33 mouse cellular contexts compared by ENCODE assay signal in genomic region chr14:35538835-35539234, GRCm38 (mm10).
"Had no signal": no experiment of that assay in that cellular context is flagged by ENCODE, and none has a peak within 500 bp of the region (broad histone marks: within the 10 kb centered on the region; RNA-seq: fewer than 3 reads in every experiment).

No protein-coding gene starts in this region.

- DNase-seq: heart, postnatal 10 days; heart, postnatal 14 days; heart, postnatal 36 days; heart, postnatal 4 days; kidney, adult 11 months; kidney, adult 18-20 months; kidney, adult 2 months; kidney, adult 8-10 months; kidney, adult 9 months; kidney, postnatal 10 days; kidney, postnatal 14 days; kidney, postnatal 25 days; kidney, postnatal 36 days; kidney, postnatal 4 days; layer of hippocampus, adult 9-11 months; layer of hippocampus, postnatal 36 days had no signal

- H3K4me3 ChIP-seq: heart, embryonic 10.5 days; heart, embryonic 12.5 days; heart, embryonic 13.5 days; heart, embryonic 15.5 days; hindbrain, embryonic 10.5 days; hindbrain, embryonic 12.5 days; hindbrain, embryonic 13.5 days; hindbrain, embryonic 15.5 days; kidney, embryonic 15.5 days; layer of hippocampus, adult 2 months; left cerebral cortex, adult 2 months had no signal

- H3K4me2 ChIP-seq: heart, embryonic 11.5 days; heart, embryonic 12.5 days; heart, embryonic 13.5 days; heart, embryonic 15.5 days; hindbrain, embryonic 12.5 days; hindbrain, embryonic 13.5 days; hindbrain, embryonic 14.5 days; hindbrain, embryonic 15.5 days; kidney, embryonic 15.5 days had no signal

- ATAC-seq: hindbrain, embryonic 16.5 days; hindbrain, postnatal 0 days; inflammation-experienced regulatory T-cells, adult 6 months had no signal

- H3K4me1 ChIP-seq: heart, embryonic 10.5 days; heart, embryonic 12.5 days; heart, embryonic 13.5 days; heart, embryonic 15.5 days; hindbrain, embryonic 10.5 days; hindbrain, embryonic 12.5 days; hindbrain, embryonic 15.5 days; kidney, embryonic 15.5 days had no signal

- H3K27me3 ChIP-seq: heart, embryonic 12.5 days; heart, embryonic 13.5 days; heart, embryonic 15.5 days; hindbrain, embryonic 12.5 days; hindbrain, embryonic 13.5 days; hindbrain, embryonic 15.5 days; kidney, embryonic 15.5 days had no signal

- H3K9me3 ChIP-seq: heart, embryonic 10.5 days; heart, embryonic 12.5 days; heart, embryonic 13.5 days; heart, embryonic 15.5 days; hindbrain, embryonic 10.5 days; hindbrain, embryonic 12.5 days; hindbrain, embryonic 13.5 days; hindbrain, embryonic 15.5 days; kidney, embryonic 15.5 days had no signal

- H3K36me3 ChIP-seq: heart, embryonic 10.5 days; heart, embryonic 12.5 days; heart, embryonic 13.5 days; heart, embryonic 15.5 days; hindbrain, embryonic 10.5 days; hindbrain, embryonic 12.5 days; hindbrain, embryonic 13.5 days; hindbrain, embryonic 15.5 days; kidney, embryonic 15.5 days had no signal

- H3K9ac ChIP-seq: heart, embryonic 12.5 days; heart, embryonic 13.5 days; heart, embryonic 15.5 days; hindbrain, embryonic 12.5 days; hindbrain, embryonic 13.5 days; hindbrain, embryonic 14.5 days; hindbrain, embryonic 15.5 days; kidney, embryonic 15.5 days had no signal

- H3K27ac ChIP-seq: heart, embryonic 10.5 days; heart, embryonic 13.5 days; heart, embryonic 15.5 days; hindbrain, embryonic 10.5 days; hindbrain, embryonic 12.5 days; hindbrain, embryonic 13.5 days; hindbrain, embryonic 14.5 days; hindbrain, embryonic 15.5 days; hindbrain, postnatal 0 days; kidney, embryonic 15.5 days; kidney, postnatal 0 days; layer of hippocampus, adult 2 months; left cerebral cortex, adult 2 months had no signal
